Mouse (Mus musculus) hindbrain, embryonic 11.5 days (tissue): Measurements from ENCODE around the gene Farsa. TPM values are rescaled to one million over a fixed set of nuclear protein-coding genes. Genes with fewer than 3 reads are reported as not detected.
A peak's percentile ranks its signal among the peaks of the same experiment; 100 is the strongest.

Experiments
- ATAC-seq: fragments of 200-750 bp; cut with Nextera tagmentation; 2 replicates; pipeline ENCODE4 v1.8.0; 2017; ENCODE audit warnings: mild to moderate bottlenecking, moderate TSS enrichment, moderate library complexity; ENCODE audit not compliant: low FRiP score
- DNase-seq: peaks from one replicate; pipeline ENCODE4 v3.0.0-alpha.2; 2015; ENCODE audit warnings: low spot score
- H3K27ac ChIP-seq: fragments of 300-500 bp; sonication (generic); 2 replicates; pipeline ENCODE4 v1.5.1; 2014; ENCODE audit warnings: mild to moderate bottlenecking, low read depth, low read length
- H3K27me3 ChIP-seq: fragments of 300-500 bp; sonication (generic); 2 replicates; pipeline ENCODE4 v1.6.1; 2014; ENCODE audit warnings: mild to moderate bottlenecking, low read length, moderate library complexity, mixed read lengths; ENCODE audit not compliant: control insufficient read depth, insufficient read depth
- H3K36me3 ChIP-seq: fragments of 300-500 bp; sonication (generic); 2 replicates; pipeline ENCODE4 v1.6.1; 2014; ENCODE audit warnings: mild to moderate bottlenecking, low read length, moderate library complexity, mixed read lengths; ENCODE audit not compliant: control insufficient read depth, insufficient read depth
- H3K4me1 ChIP-seq: fragments of 300-500 bp; sonication (generic); replicated peaks from 2 replicates; pipeline ENCODE4 v1.6.1; 2014; ENCODE audit warnings: low read length, mixed read lengths; ENCODE audit not compliant: control insufficient read depth, insufficient read depth
- H3K4me2 ChIP-seq: fragments of 300-500 bp; sonication (generic); replicated peaks from 2 replicates; pipeline ENCODE4 v1.6.1; 2014; ENCODE audit warnings: mild to moderate bottlenecking, low read depth, low read length
- H3K4me3 ChIP-seq: fragments of 300-500 bp; sonication (generic); 2 replicates; pipeline ENCODE4 v1.5.1; 2014; ENCODE audit warnings: low read depth, low read length
- H3K9ac ChIP-seq: fragments of 300-500 bp; sonication (generic); 2 replicates; pipeline ENCODE4 v1.6.1; 2014; ENCODE audit warnings: low read depth, low read length
- H3K9me3 ChIP-seq: fragments of 300-500 bp; sonication (generic); 2 replicates; pipeline ENCODE4 v1.6.1; 2016; ENCODE audit warnings: low read length; ENCODE audit not compliant: control insufficient read depth
- WGBS: fragments of 180-500 bp; shearing (Covaris S2); extraction: QIAGEN DNeasy Blood & Tissue Kit; methylation state at CpG from one replicate; pipeline ENCODE4 v1.1.7; 2014; 5-methylcytosine and 5-hydroxymethylcytosine counted together
- polyA plus RNA-seq: library from polyadenylated mRNA; unstranded; fragments of >200 nt; fragmentation: Nextera tagmentation; extraction: Ambion mirVana; gene quantifications from 2 replicates; pipeline ENCODE4 v1.2.1, GENCODE M21; 2014

Gene Farsa
- polyA plus RNA-seq, 1 experiment from 2014 or later = 89.6 TPM

GRCm38 (mm10) chr8:84908421-84909161 is 51.8 kb downstream of the Farsa start, which contains the start of gene Dnase2a:
Gene Dnase2a, plus strand, starts transcription at chr8:84908560.
- H3K4me1 ChIP-seq = 0 out of 2 replicates have a peak, but pooled peaks cover 7% of the 10 kb centered on the region
- peak within 1 kb of the TSS; percentile 75 for H3K4me2 ChIP-seq
- no peak within 1 kb of the TSS for H3K27ac ChIP-seq
- WGBS = 1% methylated on average over 45 of the region's 45 CpGs
- peak; percentile 95 for DNase-seq
- ATAC-seq = peak; percentile 91
- no peaks in the 10 kb centered on the region for H3K36me3 ChIP-seq
- no peaks in the 10 kb centered on the region for H3K9me3 ChIP-seq
- peak within 1 kb of the TSS; percentile 41 for H3K4me3 ChIP-seq
- H3K27me3 ChIP-seq = peaks cover 39% of the 10 kb centered on the region
- H3K9ac ChIP-seq = peak within 1 kb of the TSS; percentile 52; the same call in 1 of the 2 replicates

GRCm38 (mm10) chr8:84909162-84909767 is 52.5 kb downstream of the Farsa start:
- peaks cover 46% of the 10 kb centered on the region for H3K27me3 ChIP-seq
- peak overlapping the region; percentile 75 for H3K4me2 ChIP-seq
- 0 out of 2 replicates have a peak, but pooled peaks cover 7% of the 10 kb centered on the region for H3K4me1 ChIP-seq
- 0 out of 2 replicates have a peak overlapping the region, but pooled peaks have one; percentile 52 for H3K9ac ChIP-seq
- WGBS = 51% methylated on average over 20 of the region's 20 CpGs
- no peak overlapping the region for H3K27ac ChIP-seq
- no peaks in the 10 kb centered on the region for H3K36me3 ChIP-seq
- ATAC-seq (0 out of 2 replicates have a peak, but pooled peaks have one; percentile 11), DNase-seq (no peak)
- no peaks in the 10 kb centered on the region; the same call in 1 of the 2 replicates for H3K9me3 ChIP-seq
- H3K4me3 ChIP-seq = peak overlapping the region; percentile 41

GRCm38 (mm10) chr8:84909949-84910348 is 53.2 kb downstream of the Farsa start:
- Histone ChIP-seq H3K36me3 (no peaks in the 10 kb centered on the region), H3K9ac (no peak overlapping the region), H3K9me3 (no peaks in the 10 kb centered on the region; the same call in 1 of the 2 replicates), H3K27ac (no peak overlapping the region), H3K4me1 (0 out of 2 replicates have a peak, but pooled peaks cover 7% of the 10 kb centered on the region), H3K27me3 (peaks cover 45% of the 10 kb centered on the region), H3K4me3 (no peak overlapping the region), H3K4me2 (no peak overlapping the region)
- DNase-seq (no peak), ATAC-seq (no peak)
- WGBS = 78% methylated on average over 5 of the region's 5 CpGs

- no peak overlapping the region for H3K9ac ChIP-seq
- WGBS = 93% methylated on average over 6 of the region's 6 CpGs
- H3K4me3 ChIP-seq = no peak overlapping the region
- no peak overlapping the region for H3K4me2 ChIP-seq
- H3K27me3 ChIP-seq = peaks cover 48% of the 10 kb centered on the region
- H3K27ac ChIP-seq = no peak overlapping the region
- ATAC-seq = no peak
- 0 out of 2 replicates have a peak, but pooled peaks cover 7% of the 10 kb centered on the region for H3K4me1 ChIP-seq
- H3K9me3 ChIP-seq = no peaks in the 10 kb centered on the region; the same call in 1 of the 2 replicates
- DNase-seq = no peak
- H3K36me3 ChIP-seq = 0 out of 2 replicates have a peak, but pooled peaks cover 2% of the 10 kb centered on the region
Measured at GRCm38 (mm10) chr8:84910551-84910950, 53.8 kb downstream of the Farsa start.

GRCm38 (mm10) chr8:84911854-84912253 is 55.1 kb downstream of the Farsa start:
- peaks cover 53% of the 10 kb centered on the region for H3K27me3 ChIP-seq
- no peak overlapping the region for H3K4me2 ChIP-seq
- 0 out of 2 replicates have a peak, but pooled peaks cover 2% of the 10 kb centered on the region for H3K36me3 ChIP-seq
- H3K9ac ChIP-seq = no peak overlapping the region
- H3K4me1 ChIP-seq = 0 out of 2 replicates have a peak, but pooled peaks cover 7% of the 10 kb centered on the region
- H3K9me3 ChIP-seq = no peaks in the 10 kb centered on the region; the same call in 1 of the 2 replicates
- ATAC-seq (no peak), DNase-seq (no peak)
- WGBS = 75% methylated on average over 9 of the region's 9 CpGs
- H3K27ac ChIP-seq = no peak overlapping the region
- H3K4me3 ChIP-seq = no peak overlapping the region

- Histone ChIP-seq H3K4me2 (no peak overlapping the region), H3K4me1 (0 out of 2 replicates have a peak, but pooled peaks cover 7% of the 10 kb centered on the region), H3K27me3 (peaks cover 56% of the 10 kb centered on the region), H3K9me3 (no peaks in the 10 kb centered on the region; the same call in 1 of the 2 replicates), H3K27ac (no peak overlapping the region), H3K36me3 (0 out of 2 replicates have a peak, but pooled peaks cover 2% of the 10 kb centered on the region), H3K4me3 (peak overlapping the region; percentile 29; the same call in 1 of the 2 replicates), H3K9ac (no peak overlapping the region)
- WGBS = 21% methylated on average over 27 of the region's 27 CpGs
- DNase-seq (no peak), ATAC-seq (no peak)
Measured at GRCm38 (mm10) chr8:84912391-84912790, 55.6 kb downstream of the Farsa start.

- Histone ChIP-seq H3K36me3 (0 out of 2 replicates have a peak, but pooled peaks cover 2% of the 10 kb centered on the region), H3K4me1 (0 out of 2 replicates have a peak, but pooled peaks cover 7% of the 10 kb centered on the region), H3K9ac (peak overlapping the region; percentile 20; the same call in 1 of the 2 replicates), H3K9me3 (no peaks in the 10 kb centered on the region; the same call in 1 of the 2 replicates), H3K4me2 (peak overlapping the region; percentile 47), H3K4me3 (peak overlapping the region; percentile 29), H3K27me3 (peaks cover 62% of the 10 kb centered on the region), H3K27ac (no peak overlapping the region)
- 2% methylated on average over 55 of the region's 55 CpGs for WGBS
- ATAC-seq (no peak), DNase-seq (peak; percentile 61)
Measured at GRCm38 (mm10) chr8:84912895-84913501, 56.2 kb downstream of the Farsa start.

GRCm38 (mm10) chr8:84913502-84913900 is 56.7 kb downstream of the Farsa start:
- 17% methylated on average over 9 of the region's 9 CpGs for WGBS
- no peak for DNase-seq
- ATAC-seq = no peak
- Histone ChIP-seq H3K9ac (peak overlapping the region; percentile 20; the same call in 1 of the 2 replicates), H3K27me3 (peaks cover 63% of the 10 kb centered on the region), H3K4me2 (peak overlapping the region; percentile 47), H3K4me1 (0 out of 2 replicates have a peak, but pooled peaks cover 7% of the 10 kb centered on the region), H3K9me3 (no peaks in the 10 kb centered on the region; the same call in 1 of the 2 replicates), H3K27ac (no peak overlapping the region), H3K4me3 (peak overlapping the region; percentile 29; the same call in 1 of the 2 replicates), H3K36me3 (0 out of 2 replicates have a peak, but pooled peaks cover 2% of the 10 kb centered on the region)
